ENCODE assay signal across 20 mouse cellular contexts in genomic region chr5:64468307-64468706, GRCm38 (mm10).
DNase-seq lines count a peak whose midpoint lies in the region; ATAC-seq and TF ChIP-seq lines count a peak whose summit lies in the region.
"Had no signal": no experiment of that assay in that cellular context is flagged by ENCODE, and none has a peak within 500 bp of the region (broad histone marks: within the 10 kb centered on the region; RNA-seq: fewer than 3 reads in every experiment).

No protein-coding gene starts in this region.

- no peak overlapping the region for H3K4me3 ChIP-seq in G1E (ENCODE audit: low read depth, low read length)
- H3K4me3 ChIP-seq in lung, postnatal 0 days (ENCODE audit: low read depth, low read length) = no peak overlapping the region
- H3K4me3 ChIP-seq: embryonic facial prominence, embryonic 10.5 days; forebrain, embryonic 13.5 days; heart, embryonic 10.5 days; hindbrain, embryonic 13.5 days had no signal

- H3K27me3 ChIP-seq in G1E (ENCODE audit: insufficient read depth, low read length) = peaks cover 23% of the 10 kb centered on the region
- H3K27me3 ChIP-seq in lung, postnatal 0 days (replicated peaks; ENCODE audit: insufficient read depth, low read length) = no peaks in the 10 kb centered on the region
- H3K27me3 ChIP-seq: forebrain, embryonic 13.5 days; Patski had no signal

- 60% methylated on average over 7 of the region's 7 CpGs for WGBS in lung, postnatal 0 days

- no peak overlapping the region for H3K27ac ChIP-seq in lung, postnatal 0 days (ENCODE audit: low read length)
- H3K27ac ChIP-seq: embryonic facial prominence, embryonic 10.5 days; forebrain, embryonic 13.5 days; heart, embryonic 10.5 days; hindbrain, embryonic 13.5 days had no signal

- intact Hi-C loops in heart, postnatal 14 days (cut with DNase I) = no loop called here

- no peak for ATAC-seq in G1E (ENCODE audit: extremely low read depth, insufficient number of reproducible peaks, low FRiP score, poor library complexity, severe bottlenecking)
- ATAC-seq in lung, postnatal 0 days = peak; percentile 77
- ATAC-seq: activated CD4-positive, CD25-positive, alpha-beta regulatory T cell, adult 4 months; forebrain, embryonic 13.5 days; forebrain, postnatal 0 days; Patski had no signal

- no peak overlapping the region for H3K9ac ChIP-seq in lung, postnatal 0 days (replicated peaks; ENCODE audit: low read depth)
- H3K9ac ChIP-seq: forebrain, embryonic 13.5 days; forebrain, postnatal 0 days; hindbrain, embryonic 13.5 days had no signal

- DNase-seq in heart, adult 11 months = peak; percentile 75
- DNase-seq in heart, postnatal 14 days = no peak
- DNase-seq in G1E (ENCODE audit: low spot score) = no peak
- DNase-seq in lung, postnatal 0 days (ENCODE audit: low spot score) = peak; percentile 51
- DNase-seq in lung, postnatal 4 days = peak; percentile 22 to 55
- no peak for DNase-seq in thymus, postnatal 14 days
- DNase-seq in thymus, postnatal 36 days = no peak
- DNase-seq: adrenal gland, adult 2 months; adrenal gland, postnatal 25 days; cerebellum, adult 2 months; forebrain, postnatal 0 days; gastrocnemius, postnatal 36 days; heart, adult 18-20 months; heart, postnatal 10 days had no signal

- no peak overlapping the region for H3K4me2 ChIP-seq in lung, postnatal 0 days (replicated peaks; ENCODE audit: low read depth, low read length)
- H3K4me2 ChIP-seq: forebrain, embryonic 13.5 days; hindbrain, embryonic 13.5 days had no signal

- no peaks in the 10 kb centered on the region for H3K36me3 ChIP-seq in G1E (replicated peaks)
- no peaks in the 10 kb centered on the region for H3K36me3 ChIP-seq in lung, postnatal 0 days (ENCODE audit: insufficient read depth, low read length)
- H3K36me3 ChIP-seq: embryonic facial prominence, embryonic 10.5 days; heart, embryonic 10.5 days; hindbrain, embryonic 13.5 days had no signal

- TF ChIP-seq EP300 in lung, postnatal 0 days (IDR thresholded peaks at IDR 0.05) = no peak

- 0 out of 2 replicates have a peak, but pooled peaks have one; percentile 2 for TF ChIP-seq CTCF in G1E (IDR thresholded peaks at IDR 0.05; ENCODE audit: low read depth, low read length)
- no peak for TF ChIP-seq CTCF in lung, postnatal 0 days (IDR thresholded peaks at IDR 0.05)

- no peaks in the 10 kb centered on the region for H3K9me3 ChIP-seq in G1E (replicated peaks)
- H3K9me3 ChIP-seq in lung, postnatal 0 days (ENCODE audit: low read length) = no peaks in the 10 kb centered on the region
- H3K9me3 ChIP-seq: embryonic facial prominence, embryonic 10.5 days; forebrain, embryonic 13.5 days; heart, embryonic 10.5 days; hindbrain, embryonic 13.5 days had no signal

- H3K4me1 ChIP-seq in G1E (ENCODE audit: insufficient read depth, low read depth, low read length) = peaks cover 5% of the 10 kb centered on the region
- H3K4me1 ChIP-seq in lung, postnatal 0 days (ENCODE audit: insufficient read depth, low read depth, low read length) = peaks cover 3% of the 10 kb centered on the region; the same call in 1 of the 2 replicates
- H3K4me1 ChIP-seq: embryonic facial prominence, embryonic 10.5 days; forebrain, embryonic 13.5 days; hindbrain, embryonic 13.5 days had no signal

Comparison
In these comparisons a context has a peak if more than half of its experiments do, and no peak if none do; other contexts are left out.
1. DNase-seq: peak in heart, adult 11 months (single experiment), lung, postnatal 0 days (single experiment) and lung, postnatal 4 days (2 of 2); none in heart, postnatal 14 days (0 of 2), G1E (single experiment), thymus, postnatal 14 days (single experiment) and thymus, postnatal 36 days (0 of 2).